Mouse (Mus musculus): ENCODE measurements around the gene Hnrnph2. TPM values are rescaled to one million over a fixed set of nuclear protein-coding genes. Genes with fewer than 3 reads are reported as not detected.

The Hnrnph2 gene
- total and polyA plus RNA-seq, 3 experiments, result 127 to 295 (median 200) TPM

DNA sequence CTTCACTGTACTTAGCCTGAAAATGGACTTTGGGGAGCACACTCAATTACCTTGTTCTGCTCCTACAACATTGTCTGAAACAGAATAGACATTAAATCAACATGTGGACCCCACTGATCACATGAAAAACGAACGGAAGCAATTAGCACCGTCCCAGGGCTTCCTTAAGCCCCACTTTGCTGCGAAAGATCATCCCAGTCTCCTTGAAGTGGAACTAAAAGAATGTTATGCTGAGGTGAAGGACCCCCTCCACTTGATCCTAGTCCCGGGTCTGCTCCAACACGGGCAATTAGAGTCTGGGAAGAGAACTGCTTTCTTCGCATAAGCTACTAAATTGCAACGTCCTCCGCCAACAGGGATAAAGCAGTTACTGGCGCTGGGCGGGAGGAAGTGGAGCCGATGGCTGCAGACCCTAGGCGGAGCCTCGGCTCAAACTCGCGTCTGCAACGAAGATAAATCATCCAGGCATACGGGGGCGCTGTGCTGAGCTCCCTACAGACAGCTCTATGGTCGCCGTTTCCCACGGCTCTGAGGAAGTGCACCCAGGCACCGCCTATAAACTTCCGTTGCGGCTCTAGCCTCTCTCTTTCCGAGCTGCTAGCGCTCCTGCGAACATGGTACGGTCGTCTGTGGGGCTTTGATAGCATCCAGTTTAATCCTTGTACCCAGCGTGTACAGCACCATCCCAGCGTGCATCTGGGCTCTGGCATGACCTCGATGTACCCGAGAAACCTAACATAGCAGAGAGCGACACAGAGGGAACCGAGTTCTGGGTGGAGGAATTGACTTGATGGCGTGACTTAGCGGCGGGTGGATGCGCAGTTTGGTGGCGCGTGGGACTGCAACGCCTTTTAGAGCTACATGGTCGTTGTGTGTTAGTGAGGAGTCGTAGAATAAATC lies 15.6 kb upstream of the Hnrnph2 start, which contains the start of gene Rpl36a:
Gene Rpl36a (plus strand): TSS at position 552 of the 900 bp plus-strand sequence.
- Histone ChIP-seq H3K9me3 (replicated peaks; ENCODE audit: insufficient read depth, low read length) (no peaks in the 10 kb centered on the region), H3K9ac (ENCODE audit: control insufficient read depth, low read depth, low read length, poor library complexity, severe bottlenecking) (peak within 1 kb of the TSS; percentile 85), H3K79me2 (ENCODE audit: control insufficient read depth, insufficient read depth, low read length, poor library complexity) (peaks cover 70% of the 10 kb centered on the region), H3K27me3 (ENCODE audit: control insufficient read depth in 1 of 2, insufficient read depth in 2 of 2, low read length in 2 of 2) (no peaks in the 10 kb centered on the region), H3K4me1 (ENCODE audit: control insufficient read depth in 1 of 2, insufficient read depth in 2 of 2, low read length in 2 of 2) (peaks cover 7 to 18% of the 10 kb centered on the region in 2 experiments; a peak in 3 of 4 replicates), H3K4me3 (ENCODE audit: control insufficient read depth in 1 of 2, insufficient read depth in 1 of 2, low read depth in 2 of 2, low read length in 2 of 2) (peak within 1 kb of the TSS; percentile 70 to 75), H3K36me3 (ENCODE audit: control insufficient read depth in 1 of 2, insufficient read depth in 2 of 2, low read length in 2 of 2) (peaks cover 18 to 43% of the 10 kb centered on the region in 2 experiments), H3K27ac (ENCODE audit: control insufficient read depth, low read depth, low read length) (peak within 1 kb of the TSS; percentile 99)
- DNase-seq (ENCODE audit: low read depth, low spot score), result peak; percentile 100
- TF ChIP-seq BHLHE40 (IDR thresholded peaks at IDR 0.05; ENCODE audit: borderline replicate concordance, low read depth, low read length) (no peak), POLR2AphosphoS5 (IDR thresholded peaks at IDR 0.05; ENCODE audit: borderline replicate concordance, low read depth, low read length) (peak; percentile 98), KAT2A (conservative IDR thresholded peaks at IDR 0.05; ENCODE audit: low read depth, low read length) (no peak), POLR2AphosphoS2 (IDR thresholded peaks at IDR 0.05; ENCODE audit: low read length) (no peak), MYC (IDR thresholded peaks at IDR 0.05; ENCODE audit: low read depth, low read length) (no peak), GABPA (IDR thresholded peaks at IDR 0.05; ENCODE audit: low read depth, low read length) (no peak), SIN3A (IDR thresholded peaks at IDR 0.05; ENCODE audit: low read length) (no peak), ELF1 (IDR thresholded peaks at IDR 0.05; ENCODE audit: low read depth, low read length) (no peak), SMC3 (IDR thresholded peaks at IDR 0.05; ENCODE audit: low read depth, low read length) (no peak), MEF2A (IDR thresholded peaks at IDR 0.05; ENCODE audit: extremely low read depth, insufficient replicate concordance, low read depth, low read length, poor library complexity, severe bottlenecking) (no peak), CTCF (IDR thresholded peaks at IDR 0.05 in 2 of 3, conservative IDR thresholded peaks at IDR 0.05 in 1 of 3; ENCODE audit: control insufficient read depth in 1 of 3, insufficient read depth in 1 of 3, low read depth in 2 of 3, low read length in 3 of 3, poor library complexity in 1 of 3, severe bottlenecking in 1 of 3) (peak in 1 of 3 experiments; percentile 89; a peak in 2 of 6 replicates), TAL1 (IDR thresholded peaks at IDR 0.05; ENCODE audit: low read length) (peak; percentile 23; the same call in 1 of the 2 replicates), TCF12 (IDR thresholded peaks at IDR 0.05; ENCODE audit: low read depth, low read length) (no peak), USF1 (IDR thresholded peaks at IDR 0.05; ENCODE audit: low read depth, low read length) (no peak)

DNA sequence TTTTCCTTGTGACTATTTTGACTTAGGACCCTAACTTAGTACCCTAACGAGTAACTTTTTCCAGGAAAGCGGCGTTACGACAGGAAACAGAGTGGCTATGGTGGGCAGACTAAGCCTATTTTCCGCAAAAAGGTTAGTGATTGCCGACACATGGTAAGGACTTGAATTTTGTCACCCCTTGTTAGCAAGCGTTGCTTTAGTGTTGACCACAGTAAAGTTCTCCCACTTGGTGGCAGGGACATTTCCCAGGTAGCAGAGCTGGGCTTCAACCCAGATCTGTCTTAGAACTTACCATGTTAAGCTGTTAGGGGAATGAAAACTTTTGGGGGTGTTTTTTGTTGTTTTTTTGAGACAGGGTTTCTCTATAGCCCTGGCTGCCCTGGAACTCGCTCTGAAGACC lies 14.5 kb upstream of the Hnrnph2 start:
- H3K27me3 ChIP-seq (ENCODE audit: control insufficient read depth in 1 of 2, insufficient read depth in 2 of 2, low read length in 2 of 2), result no peaks in the 10 kb centered on the region
- peak; percentile 52 for DNase-seq (ENCODE audit: low read depth, low spot score)
- H3K9ac ChIP-seq (ENCODE audit: control insufficient read depth, low read depth, low read length, poor library complexity, severe bottlenecking), result peak overlapping the region; percentile 69
- H3K79me2 ChIP-seq (ENCODE audit: control insufficient read depth, insufficient read depth, low read length, poor library complexity), result peaks cover 59% of the 10 kb centered on the region
- TF ChIP-seq HCFC1 (IDR thresholded peaks at IDR 0.05; ENCODE audit: low read depth, low read length) (no peak), ZC3H11A (IDR thresholded peaks at IDR 0.05; ENCODE audit: low read depth, low read length) (no peak), USF1 (IDR thresholded peaks at IDR 0.05; ENCODE audit: low read depth, low read length) (no peak), ELF1 (IDR thresholded peaks at IDR 0.05; ENCODE audit: low read depth, low read length) (no peak), RCOR1 (IDR thresholded peaks at IDR 0.05; ENCODE audit: low read depth, low read length) (no peak), RAD21 (IDR thresholded peaks at IDR 0.05; ENCODE audit: low read depth, low read length) (no peak), GABPA (IDR thresholded peaks at IDR 0.05; ENCODE audit: low read depth, low read length) (no peak), MEF2A (IDR thresholded peaks at IDR 0.05; ENCODE audit: extremely low read depth, insufficient replicate concordance, low read depth, low read length, poor library complexity, severe bottlenecking) (no peak), CTCF (IDR thresholded peaks at IDR 0.05 in 2 of 3, conservative IDR thresholded peaks at IDR 0.05 in 1 of 3; ENCODE audit: control insufficient read depth in 1 of 3, insufficient read depth in 1 of 3, low read depth in 2 of 3, low read length in 3 of 3, poor library complexity in 1 of 3, severe bottlenecking in 1 of 3) (no peak), TBP (IDR thresholded peaks at IDR 0.05; ENCODE audit: low read depth, low read length) (no peak), NRF1 (IDR thresholded peaks at IDR 0.05; ENCODE audit: insufficient read depth, low read depth, low read length, poor library complexity, severe bottlenecking) (no peak), MYB (IDR thresholded peaks at IDR 0.05; ENCODE audit: low read depth, low read length) (no peak), POLR2AphosphoS2 (IDR thresholded peaks at IDR 0.05; ENCODE audit: low read length) (no peak), MAZ (IDR thresholded peaks at IDR 0.05; ENCODE audit: low read depth, low read length) (no peak), GATA1 (IDR thresholded peaks at IDR 0.05; ENCODE audit: low read depth, low read length) (no peak), E2F4 (IDR thresholded peaks at IDR 0.05; ENCODE audit: borderline replicate concordance, low read depth, low read length) (no peak), BHLHE40 (IDR thresholded peaks at IDR 0.05; ENCODE audit: borderline replicate concordance, low read depth, low read length) (no peak), JUND (IDR thresholded peaks at IDR 0.05; ENCODE audit: low read depth, low read length) (no peak)
- H3K4me3 ChIP-seq (ENCODE audit: control insufficient read depth in 1 of 2, insufficient read depth in 1 of 2, low read depth in 2 of 2, low read length in 2 of 2), result peak overlapping the region; percentile 59 to 70
- H3K36me3 ChIP-seq (ENCODE audit: control insufficient read depth in 1 of 2, insufficient read depth in 2 of 2, low read length in 2 of 2), result peaks cover 18 to 35% of the 10 kb centered on the region in 2 experiments
- peak overlapping the region; percentile 84 for H3K27ac ChIP-seq (ENCODE audit: control insufficient read depth, low read depth, low read length)
- peaks cover 7 to 12% of the 10 kb centered on the region in 2 experiments; a peak in 3 of 4 replicates for H3K4me1 ChIP-seq (ENCODE audit: control insufficient read depth in 1 of 2, insufficient read depth in 2 of 2, low read length in 2 of 2)
- no peaks in the 10 kb centered on the region for H3K9me3 ChIP-seq (replicated peaks; ENCODE audit: insufficient read depth, low read length)
